Mouse (Mus musculus): ENCODE measurements around the gene Cckbr.
"Not testable (repeated sequence)": the region's sequence is repeated elsewhere in the genome, so short reads cannot be mapped to it uniquely, and the experiment has no call there.

DNA sequence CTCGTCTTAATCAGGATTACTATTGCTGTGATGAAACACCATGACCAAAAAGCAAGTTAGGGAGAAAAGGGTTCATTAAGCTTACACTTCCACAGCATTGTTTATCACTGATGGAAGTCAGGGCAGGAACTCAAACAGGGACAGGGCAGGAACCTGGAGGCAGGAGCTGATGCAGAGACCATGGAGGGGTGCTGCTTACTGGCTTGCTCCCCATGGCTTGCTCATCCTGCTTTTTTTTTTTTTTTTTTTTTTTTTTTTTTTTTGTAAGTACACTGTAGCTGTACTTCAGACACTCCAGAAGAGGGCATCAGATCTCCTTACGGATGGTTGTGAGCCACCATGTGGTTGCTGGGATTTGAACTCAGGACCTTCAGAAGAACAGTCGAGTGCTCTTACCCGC is 27.8 kb downstream of the Cckbr start:
- TF ChIP-seq POLR2A (IDR thresholded peaks at IDR 0.05; ENCODE audit: insufficient read depth, low read depth, low read length); CTCF (IDR thresholded peaks at IDR 0.05); EP300 (IDR thresholded peaks at IDR 0.05; ENCODE audit: insufficient read depth, low read depth, low read length): not testable (repeated sequence)

Measured in heart, adult 2 months (tissue).